Mouse (Mus musculus) C2C12 (cell line): ENCODE results near the gene Ascc2.

ENCODE experiments used
- CEBPB ChIP-seq: IDR thresholded peaks from one replicate; pipeline ENCODE4 v1.6.1; 2011; ENCODE audit warnings: low read depth, mild to moderate bottlenecking, control low read depth, moderate library complexity
- CTCF ChIP-seq: IDR thresholded peaks from one replicate; pipeline ENCODE4 v1.5.1; 2011; ENCODE audit not compliant: control insufficient read depth, insufficient read depth, insufficient read length
- FOSL1 ChIP-seq: IDR thresholded peaks from one replicate; pipeline ENCODE4 v1.8.0; 2011; ENCODE audit warnings: mild to moderate bottlenecking, low read length; ENCODE audit not compliant: poor library complexity, insufficient read depth, severe bottlenecking
- MAX ChIP-seq: IDR thresholded peaks from one replicate; pipeline ENCODE4 v1.6.1; 2011; ENCODE audit warnings: mild to moderate bottlenecking, control low read depth
- MYOD1 ChIP-seq: IDR thresholded peaks from one replicate; pipeline ENCODE4 v1.6.1; 2011; ENCODE audit warnings: low read depth; ENCODE audit not compliant: control insufficient read depth, insufficient read length
- MYOG ChIP-seq: IDR thresholded peaks from one replicate; pipeline ENCODE4 v1.6.1; 2011; ENCODE audit not compliant: control insufficient read depth, insufficient read length; ENCODE audit errors: extremely low read depth
- USF1 ChIP-seq: IDR thresholded peaks from one replicate; pipeline ENCODE4 v1.6.1; 2011; ENCODE audit warnings: low read depth, mild to moderate bottlenecking, control low read depth, moderate library complexity

DNA sequence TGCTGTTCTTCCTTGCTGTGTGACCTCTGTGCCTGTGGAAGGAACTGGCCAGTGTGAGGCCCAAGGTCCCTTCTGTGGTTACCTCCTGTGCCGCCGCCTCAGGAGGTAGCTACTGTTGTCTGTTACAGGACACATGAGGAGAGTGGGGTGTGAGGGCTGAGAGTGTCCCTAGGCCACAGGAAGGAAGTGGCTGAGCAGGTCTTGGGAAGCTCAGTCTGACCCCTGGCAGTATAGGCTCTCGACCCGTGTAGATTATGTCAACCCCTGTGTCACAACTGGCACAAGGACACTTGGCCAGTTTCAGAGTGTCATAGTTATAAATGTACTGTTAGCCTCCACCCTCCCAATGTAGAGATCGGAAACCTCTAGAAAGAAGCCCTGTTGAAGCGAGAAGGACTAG is 46.0 kb downstream of the Ascc2 start:
- TF ChIP-seq USF1, result no peak
- no peak for TF ChIP-seq MYOD1
- no peak for TF ChIP-seq CTCF
- no peak for TF ChIP-seq MAX
- no peak for TF ChIP-seq FOSL1
- no peak for TF ChIP-seq MYOG
- no peak for TF ChIP-seq CEBPB
